Mouse (Mus musculus): ENCODE data around the gene Prkar2b.

Gene Prkar2b

GRCm38 (mm10) chr12:31964074-31964473, 97.0 kb downstream of the Prkar2b start:
- DNase-seq = no peak

GRCm38 (mm10) chr12:31955843-31956242, 105.3 kb downstream of the Prkar2b start:
- DNase-seq = no peak

GRCm38 (mm10) chr12:31950659-31951031, 110.5 kb downstream of the Prkar2b start:
- no peak for DNase-seq

GRCm38 (mm10) chr12:31949759-31950658, 111.1 kb downstream of the Prkar2b start, which contains the start of gene Hbp1:
Gene Hbp1, minus strand, starts transcription at chr12:31950535.
- DNase-seq = peak; percentile 99

GRCm38 (mm10) chr12:31949193-31949741, 111.8 kb downstream of the Prkar2b start:
- DNase-seq = peak; percentile 97 to 98

GRCm38 (mm10) chr12:31948101-31949000, 112.7 kb downstream of the Prkar2b start:
- DNase-seq = no peak

GRCm38 (mm10) chr12:31947476-31947875, 113.6 kb downstream of the Prkar2b start:
- DNase-seq = no peak

GRCm38 (mm10) chr12:31944405-31944804, 116.7 kb downstream of the Prkar2b start:
- no peak for DNase-seq

GRCm38 (mm10) chr12:31943020-31943654, 118.0 kb downstream of the Prkar2b start:
- DNase-seq = no peak

GRCm38 (mm10) chr12:31939026-31939425, 122.1 kb downstream of the Prkar2b start:
- no peak for DNase-seq

GRCm38 (mm10) chr12:31938391-31938997, 122.6 kb downstream of the Prkar2b start:
- DNase-seq = no peak

- no peak for DNase-seq
These were observed 123.5 kb downstream of the Prkar2b start for GRCm38 (mm10) chr12:31937613-31938012.

- no peak for DNase-seq
These were observed 124.3 kb downstream of the Prkar2b start for GRCm38 (mm10) chr12:31936657-31937300.

- no peak for DNase-seq
These were observed 129.3 kb downstream of the Prkar2b start for GRCm38 (mm10) chr12:31931818-31932217.

GRCm38 (mm10) chr12:31928498-31928897, 132.6 kb downstream of the Prkar2b start:
- DNase-seq = no peak

- DNase-seq = peak; percentile 57 to 59
These were observed 134.4 kb downstream of the Prkar2b start for GRCm38 (mm10) chr12:31926661-31927061.

- DNase-seq = no peak
These were observed 135.8 kb downstream of the Prkar2b start for GRCm38 (mm10) chr12:31925343-31925742.

- DNase-seq = no peak
These were observed 137.0 kb downstream of the Prkar2b start for GRCm38 (mm10) chr12:31924135-31924534.

- peak; percentile 32 to 44 for DNase-seq
These were observed 140.4 kb downstream of the Prkar2b start for GRCm38 (mm10) chr12:31920464-31921405.

GRCm38 (mm10) chr12:31917245-31917644, 143.9 kb downstream of the Prkar2b start:
- DNase-seq = peak in 1 of 2 experiments; percentile 49

Data from kidney, postnatal 25 days (tissue).